8 mouse cellular contexts compared by ENCODE assay signal in genomic region chr15:78597729-78598128, GRCm38 (mm10). TPM values are rescaled to one million over a fixed set of nuclear protein-coding genes. Genes with fewer than 3 reads are reported as not detected.
DNase-seq lines count a peak whose midpoint lies in the region; ATAC-seq lines count a peak whose summit lies in the region.

No protein-coding gene starts in this region.

- H3K4me3 ChIP-seq in kidney, embryonic 15.5 days (replicated peaks): no peak overlapping the region
- H3K4me3 ChIP-seq in midbrain, embryonic 16.5 days (ENCODE audit: low read depth, low read length): no peak overlapping the region
- H3K4me3 ChIP-seq in midbrain, embryonic 11.5 days (ENCODE audit: low read depth, low read length): no peak overlapping the region

- H3K27me3 ChIP-seq in kidney, embryonic 15.5 days: no peaks in the 10 kb centered on the region
- H3K27me3 ChIP-seq in midbrain, embryonic 16.5 days (ENCODE audit: control insufficient read depth, insufficient read depth, low read depth, low read length): no peaks in the 10 kb centered on the region
- H3K27me3 ChIP-seq in midbrain, embryonic 11.5 days (ENCODE audit: control insufficient read depth, insufficient read depth, low read length): no peaks in the 10 kb centered on the region

- H3K36me3 ChIP-seq in kidney, embryonic 15.5 days: no peaks in the 10 kb centered on the region
- H3K36me3 ChIP-seq in midbrain, embryonic 16.5 days (ENCODE audit: control insufficient read depth, insufficient read depth, low read length): no peaks in the 10 kb centered on the region
- H3K36me3 ChIP-seq in midbrain, embryonic 11.5 days (ENCODE audit: control insufficient read depth, insufficient read depth, low read length): no peaks in the 10 kb centered on the region

- H3K4me1 ChIP-seq in kidney, embryonic 15.5 days: no peaks in the 10 kb centered on the region
- H3K4me1 ChIP-seq in midbrain, embryonic 16.5 days (ENCODE audit: control insufficient read depth, insufficient read depth, low read length): no peaks in the 10 kb centered on the region
- H3K4me1 ChIP-seq in midbrain, embryonic 11.5 days (ENCODE audit: control insufficient read depth, insufficient read depth, low read length): no peaks in the 10 kb centered on the region

- peak; percentile 76 for DNase-seq in 416B (ENCODE audit: low read depth)
- DNase-seq in lung, postnatal 25 days (ENCODE audit: low spot score): peak; percentile 39
- no peak for DNase-seq in yolk sac, embryonic 10.5 days (ENCODE audit: low spot score)
- DNase-seq in right cerebral cortex, adult 2 months (ENCODE audit: low spot score in 2 of 2): no peak
- DNase-seq in midbrain, embryonic 11.5 days (ENCODE audit: low spot score, missing footprints): no peak

- ATAC-seq in CD4-positive, CD25-positive, alpha-beta regulatory T cell, adult 4 months: peak; percentile 44
- ATAC-seq in kidney, embryonic 15.5 days (replicated peaks; ENCODE audit: low FRiP score): peak; percentile 46
- ATAC-seq in midbrain, embryonic 16.5 days: no peak
- no peak for ATAC-seq in midbrain, embryonic 11.5 days (ENCODE audit: low FRiP score)

- H3K9ac ChIP-seq in kidney, embryonic 15.5 days: no peak overlapping the region
- H3K9ac ChIP-seq in midbrain, embryonic 16.5 days (ENCODE audit: low read depth, low read length): no peak overlapping the region
- no peak overlapping the region for H3K9ac ChIP-seq in midbrain, embryonic 11.5 days (ENCODE audit: low read length)

- H3K4me2 ChIP-seq in kidney, embryonic 15.5 days: no peak overlapping the region
- no peak overlapping the region for H3K4me2 ChIP-seq in midbrain, embryonic 16.5 days (ENCODE audit: low read length)
- H3K4me2 ChIP-seq in midbrain, embryonic 11.5 days: no peak overlapping the region

- WGBS in kidney, embryonic 15.5 days: 60% methylated on average over 4 of the region's 4 CpGs
- WGBS in midbrain, embryonic 16.5 days: 71% methylated on average over 4 of the region's 4 CpGs
- WGBS in midbrain, embryonic 11.5 days: 47% methylated on average over 4 of the region's 4 CpGs

- no peaks in the 10 kb centered on the region for H3K9me3 ChIP-seq in kidney, embryonic 15.5 days (replicated peaks)
- no peaks in the 10 kb centered on the region for H3K9me3 ChIP-seq in midbrain, embryonic 16.5 days (replicated peaks; ENCODE audit: control insufficient read depth, low read length, poor library complexity, severe bottlenecking)
- H3K9me3 ChIP-seq in midbrain, embryonic 11.5 days (ENCODE audit: control insufficient read depth, low read length): no peaks in the 10 kb centered on the region

- H3K27ac ChIP-seq in kidney, embryonic 15.5 days: peak overlapping the region; percentile 7; the same call in 1 of the 2 replicates
- H3K27ac ChIP-seq in midbrain, embryonic 16.5 days (ENCODE audit: low read length): no peak overlapping the region
- no peak overlapping the region for H3K27ac ChIP-seq in midbrain, embryonic 11.5 days (ENCODE audit: low read depth, low read length)

RNA-seq across cellular contexts. Expression of gene Cyth4, which starts 0.9 kb away (rescaled TPM):
- 100 to 1,000 TPM; 299 to 603 TPM for polyA plus RNA-seq in CD4-positive, CD25-positive, alpha-beta regulatory T cell, adult 4 months (2017; shearing (Covaris generic))
- 7.1 and 8.1 TPM in 2 replicates for polyA plus RNA-seq in kidney, embryonic 15.5 days (2015; fragmentation: Nextera tagmentation; extraction: Ambion mirVana)
- polyA plus RNA-seq in midbrain, embryonic 16.5 days (2015; fragmentation: Nextera tagmentation; extraction: Ambion mirVana): 5.0 and 5.3 TPM in 2 replicates
- polyA plus RNA-seq in midbrain, embryonic 11.5 days (2014; fragmentation: Nextera tagmentation; extraction: Ambion mirVana): 2.0 and 2.7 TPM in 2 replicates

RNA-seq across cellular contexts. Expression of gene Rac2, which starts 25.1 kb away (rescaled TPM):
- polyA plus RNA-seq in CD4-positive, CD25-positive, alpha-beta regulatory T cell, adult 4 months (2017; shearing (Covaris generic)): 1,000 to 10,000 TPM; 2,983 to 4,093 TPM
- 8.1 and 11.1 TPM in 2 replicates for polyA plus RNA-seq in kidney, embryonic 15.5 days (2015; fragmentation: Nextera tagmentation; extraction: Ambion mirVana)
- 1.8 and 2.3 TPM in 2 replicates for polyA plus RNA-seq in midbrain, embryonic 16.5 days (2015; fragmentation: Nextera tagmentation; extraction: Ambion mirVana)
- polyA plus RNA-seq in midbrain, embryonic 11.5 days (2014; fragmentation: Nextera tagmentation; extraction: Ambion mirVana): 4.3 and 8.5 TPM in 2 replicates

RNA-seq across cellular contexts. Expression of gene Sstr3, which starts 53.2 kb away (rescaled TPM):
- polyA plus RNA-seq in CD4-positive, CD25-positive, alpha-beta regulatory T cell, adult 4 months (2017; shearing (Covaris generic)): not detected
- 0.30 and 0.58 TPM in 2 replicates for polyA plus RNA-seq in kidney, embryonic 15.5 days (2015; fragmentation: Nextera tagmentation; extraction: Ambion mirVana)
- 0.15 and 0.16 TPM in 2 replicates for polyA plus RNA-seq in midbrain, embryonic 16.5 days (2015; fragmentation: Nextera tagmentation; extraction: Ambion mirVana)
- polyA plus RNA-seq in midbrain, embryonic 11.5 days (2014; fragmentation: Nextera tagmentation; extraction: Ambion mirVana): not detected in 2 replicates

Comparison
In these comparisons a context has a peak if more than half of its experiments do, and no peak if none do; other contexts are left out.
1. DNase-seq: peak in 416B (single experiment) and lung, postnatal 25 days (single experiment); none in yolk sac, embryonic 10.5 days (single experiment), right cerebral cortex, adult 2 months (0 of 2) and midbrain, embryonic 11.5 days (single experiment).
2. ATAC-seq: peak in CD4-positive, CD25-positive, alpha-beta regulatory T cell, adult 4 months (single experiment) and kidney, embryonic 15.5 days (single experiment); none in midbrain, embryonic 16.5 days (single experiment) and midbrain, embryonic 11.5 days (single experiment).
3. RNA of gene Cyth4, which starts 0.9 kb away (polyA plus RNA-seq): 299 to 603 TPM in CD4-positive, CD25-positive, alpha-beta regulatory T cell, adult 4 months; 7.1 to 8.1 TPM in kidney, embryonic 15.5 days, 5.0 to 5.3 TPM in midbrain, embryonic 16.5 days and 2.0 to 2.7 TPM in midbrain, embryonic 11.5 days; every median in the first group is over 10 times any median in the second.
4. RNA of gene Rac2, which starts 25.1 kb away (polyA plus RNA-seq): 2,983 to 4,093 TPM in CD4-positive, CD25-positive, alpha-beta regulatory T cell, adult 4 months; 8.1 to 11.1 TPM in kidney, embryonic 15.5 days, 4.3 to 8.5 TPM in midbrain, embryonic 11.5 days and 1.8 to 2.3 TPM in midbrain, embryonic 16.5 days; every median in the first group is over 100 times any median in the second.